Mouse (Mus musculus) heart, embryonic 12.5 days (tissue): Measurements from ENCODE around the gene Olfr493. TPM values are rescaled to one million over a fixed set of nuclear protein-coding genes. Genes with fewer than 3 reads are reported as not detected.

ENCODE experiments used
- ATAC-seq: fragments of 200-750 bp; cut with Nextera tagmentation; 2 replicates; pipeline ENCODE4 v1.8.0; 2017; ENCODE audit warnings: moderate TSS enrichment, moderate library complexity; ENCODE audit not compliant: insufficient number of reproducible peaks, low FRiP score
- H3K27ac ChIP-seq: fragments of 300-500 bp; sonication (generic); 2 replicates; pipeline ENCODE4 v1.5.1; 2016; ENCODE audit warnings: mild to moderate bottlenecking, moderate library complexity; ENCODE audit not compliant: poor library complexity, severe bottlenecking
- H3K27me3 ChIP-seq: fragments of 300-500 bp; sonication (generic); replicated peaks from 2 replicates; pipeline ENCODE4 v1.6.1; 2016; ENCODE audit warnings: mild to moderate bottlenecking, moderate library complexity
- H3K36me3 ChIP-seq: fragments of 300-500 bp; sonication (generic); 2 replicates; pipeline ENCODE4 v1.6.1; 2016; ENCODE audit warnings: mild to moderate bottlenecking, moderate library complexity
- H3K4me1 ChIP-seq: fragments of 300-500 bp; sonication (generic); replicated peaks from 2 replicates; pipeline ENCODE4 v1.6.1; 2016; ENCODE audit warnings: mild to moderate bottlenecking
- H3K4me2 ChIP-seq: fragments of 300-500 bp; sonication (generic); 2 replicates; pipeline ENCODE4 v1.6.1; 2016; ENCODE audit warnings: mild to moderate bottlenecking, moderate library complexity
- H3K4me3 ChIP-seq: fragments of 300-500 bp; sonication (generic); 2 replicates; pipeline ENCODE4 v1.5.1; 2016; ENCODE audit warnings: mild to moderate bottlenecking
- H3K9ac ChIP-seq: fragments of 300-500 bp; sonication (generic); 2 replicates; pipeline ENCODE4 v1.6.1; 2016; ENCODE audit warnings: mild to moderate bottlenecking, moderate library complexity
- H3K9me3 ChIP-seq: fragments of 300-500 bp; sonication (generic); replicated peaks from 2 replicates; pipeline ENCODE4 v1.6.1; 2016; ENCODE audit warnings: mild to moderate bottlenecking, moderate library complexity
- WGBS: fragments of 180-500 bp; shearing (Covaris S2); methylation state at CpG from one replicate; pipeline ENCODE4 v1.1.7; 2016; 5-methylcytosine and 5-hydroxymethylcytosine counted together
- polyA plus RNA-seq: library from polyadenylated mRNA; unstranded; fragments of >200 nt; fragmentation: Nextera tagmentation; extraction: Ambion mirVana; gene quantifications from 2 replicates; pipeline ENCODE4 v1.2.1, GENCODE M21; 2016

The Olfr493 gene
- polyA plus RNA-seq, result not detected in 2 replicates

DNA sequence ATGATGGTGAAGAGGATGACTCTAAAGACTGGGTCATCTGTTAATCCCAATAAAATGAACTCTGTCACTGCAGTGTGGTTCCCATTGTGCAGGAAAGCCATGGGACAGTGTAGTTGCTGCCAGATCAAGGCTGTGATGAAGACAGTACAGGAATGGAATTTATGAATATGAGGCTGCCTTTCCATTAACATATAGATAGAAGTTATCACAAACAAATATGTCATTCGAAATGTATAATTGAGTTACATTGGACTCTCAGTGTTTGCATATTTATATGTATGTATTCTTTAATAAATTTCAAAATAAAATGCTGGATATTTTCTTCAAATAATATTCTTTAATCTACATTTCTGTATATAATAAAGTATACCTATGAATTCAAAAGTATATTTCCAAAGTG is at the start of gene Olfr493:
TSS of gene Olfr493 (minus strand) at position 101 of the 400 bp plus-strand sequence.
- no peak within 1 kb of the TSS for H3K9ac ChIP-seq
- no peak within 1 kb of the TSS for H3K4me3 ChIP-seq
- H3K27me3 ChIP-seq, result no peaks in the 10 kb centered on the region
- no peak within 1 kb of the TSS for H3K27ac ChIP-seq
- H3K4me2 ChIP-seq, result no peak within 1 kb of the TSS
- 48% methylated on average over 1 of the region's 1 CpGs for WGBS
- H3K36me3 ChIP-seq, result no peaks in the 10 kb centered on the region
- ATAC-seq, result no peak
- no peaks in the 10 kb centered on the region for H3K4me1 ChIP-seq
- peaks cover under 1% of the 10 kb centered on the region; the same call in 1 of the 2 replicates for H3K9me3 ChIP-seq

DNA sequence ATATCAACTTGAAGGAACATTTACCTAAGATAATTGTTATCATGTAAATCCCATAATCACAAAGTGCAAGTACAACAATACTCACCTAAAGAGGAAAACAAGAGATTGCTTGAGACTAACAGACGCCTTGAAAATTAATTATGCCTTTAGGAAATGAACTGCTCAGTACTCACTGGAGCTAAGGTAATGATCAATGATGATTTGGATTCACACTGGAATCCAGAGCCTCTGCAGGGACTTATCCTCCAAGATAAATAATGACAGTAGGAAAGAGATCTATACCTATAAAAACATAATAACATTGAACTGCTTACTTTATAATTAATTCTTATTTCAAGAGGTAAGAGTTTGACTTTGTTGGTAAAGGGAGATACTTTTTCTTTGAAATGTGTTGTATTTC is 46.1 kb upstream of the Olfr493 start, which contains the start of gene Olfr495:
TSS of gene Olfr495 (plus strand) at position 301 of the 400 bp plus-strand sequence.
- H3K27me3 ChIP-seq, result no peaks in the 10 kb centered on the region
- no peak for ATAC-seq
- no peaks in the 10 kb centered on the region for H3K9me3 ChIP-seq
- no peaks in the 10 kb centered on the region for H3K4me1 ChIP-seq
- H3K4me2 ChIP-seq, result no peak within 1 kb of the TSS
- H3K27ac ChIP-seq, result no peak within 1 kb of the TSS
- H3K36me3 ChIP-seq, result no peaks in the 10 kb centered on the region
- 59% methylated on average over 1 of the region's 1 CpGs for WGBS
- no peak within 1 kb of the TSS for H3K9ac ChIP-seq
- no peak within 1 kb of the TSS for H3K4me3 ChIP-seq

DNA sequence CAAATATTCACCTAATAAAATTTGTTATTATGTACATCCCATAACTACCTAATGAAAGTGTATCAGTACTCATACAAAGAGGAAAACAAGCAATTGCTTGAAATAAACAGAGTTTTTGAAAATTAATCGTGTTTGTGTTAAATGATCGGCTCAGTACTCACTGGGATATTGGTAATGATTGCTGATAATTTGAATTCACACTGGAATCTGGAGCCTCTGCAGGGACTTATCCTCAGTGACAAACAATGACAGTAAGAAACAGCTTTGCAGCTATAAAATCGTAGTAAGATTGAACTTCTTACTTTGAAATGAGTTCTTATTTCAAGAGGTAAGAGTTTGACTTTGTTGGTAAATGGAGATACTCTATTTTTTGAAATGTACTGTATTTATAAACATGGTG is 18.3 kb upstream of the Olfr493 start, which contains the start of gene Olfr494:
TSS of gene Olfr494 (plus strand) at position 301 of the 400 bp plus-strand sequence.
- Histone ChIP-seq H3K4me3 (no peak within 1 kb of the TSS), H3K9ac (no peak within 1 kb of the TSS), H3K27me3 (no peaks in the 10 kb centered on the region), H3K36me3 (no peaks in the 10 kb centered on the region), H3K4me1 (no peaks in the 10 kb centered on the region), H3K27ac (no peak within 1 kb of the TSS), H3K4me2 (no peak within 1 kb of the TSS), H3K9me3 (peaks cover 12% of the 10 kb centered on the region; the same call in 1 of the 2 replicates)
- WGBS, result 60% methylated on average over 3 of the region's 3 CpGs
- ATAC-seq, result no peak

DNA sequence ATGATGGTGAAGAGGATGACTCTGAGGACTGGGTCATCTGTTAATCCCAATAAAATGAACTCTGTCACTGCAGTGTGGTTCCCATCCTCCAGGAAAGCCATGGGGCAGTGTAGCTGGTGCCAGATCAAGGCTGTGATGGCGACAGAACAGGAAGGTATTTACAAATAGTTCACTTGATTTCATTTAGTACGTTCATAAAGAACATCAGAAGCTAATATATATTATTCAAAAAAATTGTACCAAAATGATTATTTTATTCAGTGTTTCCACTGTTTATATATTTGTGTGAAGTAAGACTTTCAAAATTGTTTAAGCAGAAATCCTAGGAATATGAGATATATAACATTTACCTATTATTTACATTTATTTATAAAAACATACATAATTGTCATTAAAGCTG is 23.2 kb downstream of the Olfr493 start, which contains the start of gene Olfr492:
TSS of gene Olfr492 (minus strand) at position 101 of the 400 bp plus-strand sequence.
- no peaks in the 10 kb centered on the region for H3K27me3 ChIP-seq
- H3K36me3 ChIP-seq, result no peaks in the 10 kb centered on the region
- no peaks in the 10 kb centered on the region for H3K4me1 ChIP-seq
- ATAC-seq, result no peak
- H3K4me3 ChIP-seq, result no peak within 1 kb of the TSS
- no peak within 1 kb of the TSS for H3K27ac ChIP-seq
- H3K4me2 ChIP-seq, result no peak within 1 kb of the TSS
- no peak within 1 kb of the TSS for H3K9ac ChIP-seq
- WGBS, result 70% methylated on average over 2 of the region's 2 CpGs
- 0 out of 2 replicates have a peak, but pooled peaks cover 2% of the 10 kb centered on the region for H3K9me3 ChIP-seq

DNA sequence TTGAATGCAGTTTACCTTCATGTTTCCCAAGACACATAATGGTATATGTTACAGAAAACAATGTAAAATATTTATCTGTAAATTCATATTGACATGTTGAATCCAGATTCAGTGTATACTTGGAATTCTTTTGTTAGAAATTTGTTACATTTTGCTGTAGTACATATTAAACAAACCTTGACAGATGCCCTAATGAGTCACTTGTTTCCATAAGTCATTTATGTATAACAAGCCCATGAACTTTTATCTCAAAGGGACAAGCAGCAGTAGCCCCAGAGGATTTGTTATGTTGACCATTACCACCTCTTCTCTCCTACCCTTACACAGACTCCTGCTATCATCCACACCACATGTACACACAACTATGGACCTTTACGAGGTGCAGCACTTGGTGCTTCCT is 33.6 kb downstream of the Olfr493 start, which contains the start of gene Olfr491:
TSS of gene Olfr491 (plus strand) at position 301 of the 400 bp plus-strand sequence.
- no peak within 1 kb of the TSS for H3K4me2 ChIP-seq
- no peak for ATAC-seq

More for the DNA sequence above, 33.6 kb downstream of the Olfr493 start, which contains the start of gene Olfr491:
- Histone ChIP-seq H3K4me1 (no peaks in the 10 kb centered on the region), H3K4me3 (no peak within 1 kb of the TSS), H3K36me3 (no peaks in the 10 kb centered on the region), H3K9me3 (no peaks in the 10 kb centered on the region), H3K27me3 (no peaks in the 10 kb centered on the region), H3K27ac (no peak within 1 kb of the TSS), H3K9ac (no peak within 1 kb of the TSS)
- 49% methylated on average over 1 of the region's 1 CpGs for WGBS

Other genes starting within 250 kb of the Olfr493 start
- gene Olfr482, start 249.4 kb downstream of the Olfr493 start, polyA plus RNA-seq, result not detected in 2 replicates
- not detected in 2 replicates for gene Olfr483, start 246.1 kb downstream of the Olfr493 start, polyA plus RNA-seq
- gene Olfr484, start 219.5 kb downstream of the Olfr493 start, polyA plus RNA-seq, result not detected in 2 replicates
- not detected in 2 replicates for gene Olfr485, start 187.1 kb downstream of the Olfr493 start, polyA plus RNA-seq
- not detected in 2 replicates for gene Olfr486, start 174.2 kb downstream of the Olfr493 start, polyA plus RNA-seq
- gene Olfr487, start 132.3 kb downstream of the Olfr493 start, polyA plus RNA-seq, result not detected in 2 replicates
- gene Olfr488, start 88.6 kb downstream of the Olfr493 start, polyA plus RNA-seq, result not detected in 2 replicates
- gene Olfr490, start 58.0 kb downstream of the Olfr493 start, polyA plus RNA-seq, result not detected in 2 replicates
- not detected in 2 replicates for gene Olfr491, start 33.5 kb downstream of the Olfr493 start, polyA plus RNA-seq
- not detected in 2 replicates for gene Olfr492, start 23.3 kb downstream of the Olfr493 start, polyA plus RNA-seq
- gene Olfr494, start 18.4 kb upstream of the Olfr493 start, polyA plus RNA-seq, result not detected in 2 replicates
- not detected in 2 replicates for gene Olfr495, start 46.2 kb upstream of the Olfr493 start, polyA plus RNA-seq
- not detected in 2 replicates for gene Olfr497, start 73.4 kb upstream of the Olfr493 start, polyA plus RNA-seq
- gene Olfr498, start 118.3 kb upstream of the Olfr493 start, polyA plus RNA-seq, result not detected in 2 replicates
- not detected in 2 replicates for gene Olfr502, start 178.1 kb upstream of the Olfr493 start, polyA plus RNA-seq
- not detected in 2 replicates for gene Olfr503, start 197.5 kb upstream of the Olfr493 start, polyA plus RNA-seq
- not detected in 2 replicates for gene Olfr504, start 218.8 kb upstream of the Olfr493 start, polyA plus RNA-seq